Mouse (Mus musculus) telencephalon, adult 2 months (tissue): Measurements from ENCODE around the gene Aebp1.

Experiments
- DNase-seq: peaks from one replicate; pipeline ENCODE4 v3.0.0-alpha.2; 2011; ENCODE audit warnings: low read depth, low spot score

Aebp1 gene

GRCm38 (mm10) chr11:5861678-5862393 is at the start of gene Aebp1:
Aebp1 (plus strand) TSS chr11:5861947.
- no peak for DNase-seq

GRCm38 (mm10) chr11:5813381-5813780 is 48.4 kb upstream of the Aebp1 start:
- no peak for DNase-seq

DNA sequence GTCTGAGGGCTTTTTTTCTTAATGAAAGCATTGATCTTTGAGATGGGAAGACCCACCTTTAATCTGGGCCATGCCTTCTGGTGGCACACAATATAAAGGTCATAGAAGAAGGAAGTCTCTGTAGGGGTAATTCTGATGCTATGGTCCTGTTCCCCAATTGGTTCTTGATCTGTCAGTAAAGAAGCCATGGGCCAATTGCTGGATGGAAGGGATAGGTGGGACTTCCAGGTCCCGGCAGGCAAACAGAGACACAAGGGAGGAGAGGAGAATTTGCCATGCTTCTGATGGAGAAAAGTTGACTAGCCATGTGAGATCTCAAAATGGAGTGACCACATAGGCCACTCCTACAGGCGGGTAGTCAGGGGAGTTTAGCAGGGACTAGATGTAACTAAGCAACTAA is 42.5 kb upstream of the Aebp1 start:
- DNase-seq = no peak

GRCm38 (mm10) chr11:5825432-5825831 is 36.3 kb upstream of the Aebp1 start:
- DNase-seq = no peak

DNA sequence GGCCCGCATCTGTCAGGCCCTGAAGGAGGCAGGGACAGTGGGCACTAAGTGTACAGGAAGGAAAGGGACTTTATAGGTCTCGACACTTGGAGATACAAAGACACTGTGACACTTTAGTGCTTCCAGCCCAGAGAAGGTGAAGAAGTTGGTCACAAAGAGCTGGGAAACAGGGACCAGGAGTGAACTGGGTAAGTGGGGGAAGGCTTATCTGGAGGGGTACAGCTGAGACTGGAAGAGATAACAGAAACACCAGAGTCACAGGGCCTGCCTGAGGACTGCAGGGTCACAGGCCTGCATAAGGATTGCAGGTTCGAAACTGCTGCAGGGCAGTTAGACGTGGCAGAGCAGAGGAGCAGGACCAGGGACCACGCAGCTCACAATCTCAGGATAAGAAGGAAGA is 33.8 kb upstream of the Aebp1 start:
- DNase-seq = no peak

DNA sequence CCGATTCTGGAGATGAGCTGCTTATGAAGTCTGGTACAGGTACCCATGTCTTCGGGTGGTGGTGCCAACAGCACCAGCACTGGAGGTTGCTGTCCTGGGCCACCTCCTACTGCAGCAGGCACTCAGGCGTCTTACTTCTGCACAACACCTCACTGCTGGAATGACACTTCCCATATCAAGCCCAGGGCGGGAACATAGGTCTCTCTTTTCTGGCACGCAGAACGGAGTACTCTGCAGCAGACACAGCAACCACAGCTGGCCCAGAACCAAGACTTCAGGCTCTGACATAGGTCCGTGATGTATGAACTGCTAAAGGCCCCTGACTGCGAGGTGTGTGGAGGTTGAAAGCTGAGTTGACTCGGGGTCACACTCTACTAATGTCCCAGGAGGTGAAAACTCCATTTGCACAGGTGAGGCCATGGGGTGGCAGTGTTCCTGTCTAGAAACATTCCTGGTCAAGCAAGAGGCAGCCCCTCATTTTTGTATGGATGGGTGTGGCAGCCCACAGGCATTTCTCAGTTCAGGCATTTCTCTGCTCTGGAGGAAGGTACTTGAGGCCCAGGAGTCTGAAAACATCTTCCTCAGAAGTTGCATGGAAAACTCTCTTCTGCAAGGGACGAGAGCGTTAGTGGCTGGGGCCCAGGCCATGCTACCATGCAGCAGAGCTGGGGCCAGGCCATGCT is 33.1 kb upstream of the Aebp1 start:
- no peak for DNase-seq

- DNase-seq = no peak
These were observed 32.4 kb upstream of the Aebp1 start for GRCm38 (mm10) chr11:5829327-5829726.

GRCm38 (mm10) chr11:5834506-5834905 is 27.2 kb upstream of the Aebp1 start:
- no peak for DNase-seq

GRCm38 (mm10) chr11:5835057-5835456 is 26.7 kb upstream of the Aebp1 start:
- DNase-seq = no peak

- no peak for DNase-seq
These were observed 25.6 kb upstream of the Aebp1 start for GRCm38 (mm10) chr11:5836126-5836525.

GRCm38 (mm10) chr11:5837251-5838246 is 24.2 kb upstream of the Aebp1 start, which contains the start of gene Polm:
Polm (minus strand) TSS chr11:5838016.
- DNase-seq = peak; percentile 80

- no peak for DNase-seq
These were observed 21.4 kb upstream of the Aebp1 start for GRCm38 (mm10) chr11:5840346-5840745.

GRCm38 (mm10) chr11:5841751-5842150 is 20.0 kb upstream of the Aebp1 start:
- no peak for DNase-seq

- DNase-seq = no peak
These were observed 18.6 kb upstream of the Aebp1 start for GRCm38 (mm10) chr11:5843131-5843530.

DNA sequence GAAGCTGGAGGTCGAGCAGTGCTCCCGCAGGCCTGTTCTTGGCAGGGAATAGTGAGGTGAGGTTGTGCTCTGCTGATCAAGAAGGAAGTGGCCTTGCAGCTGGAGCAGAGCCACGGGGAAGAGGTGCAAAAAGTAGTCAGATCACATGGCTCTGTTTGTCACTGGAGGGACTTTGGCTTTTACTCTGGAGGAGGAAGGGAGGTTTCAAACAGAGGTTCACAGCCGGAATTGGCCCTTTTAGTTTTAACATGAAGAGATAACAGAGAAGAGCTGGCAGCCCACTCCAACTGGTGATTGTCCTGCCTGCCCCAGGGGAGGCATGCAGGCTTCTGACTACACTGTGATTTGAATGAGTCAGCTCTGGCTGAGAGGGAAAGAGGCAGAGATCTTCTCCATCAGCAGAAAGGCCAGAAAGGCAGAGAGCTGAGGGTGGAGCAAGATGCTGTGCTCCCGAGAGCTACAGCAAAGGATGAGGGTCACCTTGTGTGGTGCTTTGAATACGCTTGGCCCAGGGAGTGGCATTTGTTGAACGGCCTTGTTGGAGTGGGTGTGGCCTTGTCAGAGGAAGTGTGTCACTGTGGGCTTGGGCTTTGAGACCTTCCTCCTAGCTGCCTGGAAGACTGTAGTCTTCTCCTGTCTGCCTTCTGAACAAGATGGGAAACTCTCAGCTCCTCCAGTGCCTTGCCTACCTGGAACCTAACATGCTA is 15.0 kb upstream of the Aebp1 start:
- DNase-seq = no peak

DNA sequence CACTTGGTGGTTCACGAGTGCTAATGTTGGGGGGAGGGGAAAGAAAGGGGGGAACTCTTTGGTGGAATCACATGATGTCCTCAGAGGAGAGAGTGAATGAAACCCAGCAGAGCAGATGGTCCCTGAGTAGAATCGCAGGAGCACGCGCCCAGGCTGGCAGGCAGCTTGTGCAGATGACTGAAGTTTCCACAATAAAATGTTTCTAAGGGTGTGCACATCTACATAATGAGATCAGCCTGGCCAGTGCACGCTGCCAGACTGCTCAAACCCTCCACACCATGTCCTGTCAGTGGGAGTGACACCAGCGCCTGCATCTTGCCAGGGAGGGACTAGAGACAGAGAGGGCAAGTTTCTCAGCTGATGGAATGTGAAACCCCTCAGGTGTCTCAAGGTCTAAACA is 13.0 kb upstream of the Aebp1 start:
- peak; percentile 76 for DNase-seq

GRCm38 (mm10) chr11:5849316-5849715 is 12.4 kb upstream of the Aebp1 start:
- DNase-seq = no peak

- no peak for DNase-seq
These were observed 11.3 kb upstream of the Aebp1 start for GRCm38 (mm10) chr11:5850452-5850851.

GRCm38 (mm10) chr11:5851021-5851736 is 10.6 kb upstream of the Aebp1 start:
- no peak for DNase-seq

DNA sequence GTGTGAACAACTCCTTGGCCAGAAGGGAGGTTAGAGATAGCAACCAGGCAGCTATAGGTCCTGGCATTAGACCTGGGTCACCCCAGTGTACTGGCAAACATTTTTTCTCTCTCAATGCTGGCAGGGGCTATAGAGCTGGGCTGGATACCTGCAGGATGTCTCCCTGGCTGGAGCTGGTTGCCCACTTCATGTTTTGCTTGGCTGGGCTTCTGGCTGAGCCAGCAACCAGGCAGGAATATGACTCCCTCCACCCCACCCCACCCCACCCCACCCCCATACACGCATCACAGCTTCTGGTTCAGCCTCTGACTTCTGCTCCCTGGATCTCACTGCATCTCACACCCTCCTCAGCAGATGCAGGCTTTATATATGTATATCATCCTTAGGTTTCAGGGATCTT is 9.4 kb upstream of the Aebp1 start:
- no peak for DNase-seq

DNA sequence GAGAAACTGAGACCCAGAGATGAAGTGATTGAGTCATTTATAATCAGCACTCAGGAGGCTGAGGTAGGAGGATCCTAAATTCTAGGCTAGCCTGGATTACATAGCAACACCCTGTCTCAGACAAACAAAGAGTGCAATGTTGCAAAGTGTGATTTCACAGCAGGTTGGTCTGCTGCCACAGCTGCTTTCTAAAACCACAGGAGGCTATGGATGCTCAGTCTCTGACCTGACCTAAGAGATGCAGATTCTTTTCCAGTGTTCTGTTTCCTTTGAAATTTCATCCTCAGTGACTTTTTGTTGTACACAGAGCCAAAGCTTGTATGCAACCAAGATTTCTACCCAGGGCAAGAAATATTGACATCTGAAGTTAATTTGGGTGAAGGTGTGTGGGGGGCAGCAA is 6.3 kb upstream of the Aebp1 start:
- no peak for DNase-seq
